Mouse (Mus musculus): ENCODE results near the gene Olfr1162.
"Not testable (repeated sequence)": the region's sequence is repeated elsewhere in the genome, so short reads cannot be mapped to it uniquely, and the experiment has no call there.

The Olfr1162 gene

GRCm38 (mm10) chr2:88051029-88051428 is at the start of gene Olfr1162:
Olfr1162 (minus strand) TSS chr2:88051129.
- no peak for DNase-seq

- DNase-seq, result no peak
Measured at GRCm38 (mm10) chr2:88093866-88094265, 42.9 kb upstream of the Olfr1162 start, which contains the start of gene Olfr1164. Olfr1164 (minus strand) TSS chr2:88093966.

GRCm38 (mm10) chr2:88071730-88072129 is 20.8 kb upstream of the Olfr1162 start, which contains the start of gene Olfr1163:
Olfr1163 (minus strand) TSS chr2:88071830.
- no peak for DNase-seq

- no peak for DNase-seq
Measured at GRCm38 (mm10) chr2:88063587-88063986, 12.7 kb upstream of the Olfr1162 start.

- no peak for DNase-seq
Measured at GRCm38 (mm10) chr2:88037599-88037998, 13.3 kb downstream of the Olfr1162 start, which contains the start of gene Olfr73. Olfr73 (minus strand) TSS chr2:88037699.

GRCm38 (mm10) chr2:88022474-88022873 is 28.5 kb downstream of the Olfr1162 start, which contains the start of gene Olfr1161:
Olfr1161 (plus strand) TSS chr2:88022774.
- DNase-seq, result not testable (repeated sequence)

GRCm38 (mm10) chr2:88007515-88008318 is 43.2 kb downstream of the Olfr1162 start, which contains the start of gene Olfr1160:
Olfr1160 (minus strand) TSS chr2:88008268.
- DNase-seq, result no peak
